Mouse (Mus musculus): ENCODE measurements at regions not wholly inside any gene's neighbourhood (a gene's known extent, or its start where the extent isn't known, plus 50 kb on each side); places are given as distances from the start of the nearest gene placed in this dataset.

GRCm38 (mm10) chr14:64511300-64511699, 407.2 kb downstream of the Prss52 start:
- no peak overlapping the region for H3K27ac ChIP-seq (ENCODE audit: insufficient read depth, low read length)
- H3K4me3 ChIP-seq (ENCODE audit: insufficient read depth, low read length), result no peak overlapping the region
- TF ChIP-seq POLR2A (IDR thresholded peaks at IDR 0.05; ENCODE audit: low read depth, low read length) (no peak), CTCF (IDR thresholded peaks at IDR 0.05; ENCODE audit: borderline replicate concordance, insufficient read depth, low read length) (no peak)
- no peaks in the 10 kb centered on the region for H3K4me1 ChIP-seq (ENCODE audit: control insufficient read depth, insufficient read depth, low read length)

- H3K27ac ChIP-seq (ENCODE audit: insufficient read depth, low read length), result no peak overlapping the region
- TF ChIP-seq POLR2A (IDR thresholded peaks at IDR 0.05; ENCODE audit: low read depth, low read length) (no peak), CTCF (IDR thresholded peaks at IDR 0.05; ENCODE audit: borderline replicate concordance, insufficient read depth, low read length) (no peak)
- no peak overlapping the region for H3K4me3 ChIP-seq (ENCODE audit: insufficient read depth, low read length)
- H3K4me1 ChIP-seq (ENCODE audit: control insufficient read depth, insufficient read depth, low read length), result no peaks in the 10 kb centered on the region
These were observed 408.6 kb downstream of the Prss52 start for GRCm38 (mm10) chr14:64512726-64513125.

GRCm38 (mm10) chr14:64517584-64518195, 413.6 kb downstream of the Prss52 start:
- no peaks in the 10 kb centered on the region for H3K4me1 ChIP-seq (ENCODE audit: control insufficient read depth, insufficient read depth, low read length)
- no peak for TF ChIP-seq CTCF (IDR thresholded peaks at IDR 0.05; ENCODE audit: borderline replicate concordance, insufficient read depth, low read length)
- no peak for TF ChIP-seq POLR2A (IDR thresholded peaks at IDR 0.05; ENCODE audit: low read depth, low read length)
- no peak overlapping the region for H3K4me3 ChIP-seq (ENCODE audit: insufficient read depth, low read length)
- H3K27ac ChIP-seq (ENCODE audit: insufficient read depth, low read length), result no peak overlapping the region

- H3K4me1 ChIP-seq (ENCODE audit: control insufficient read depth, insufficient read depth, low read length), result no peaks in the 10 kb centered on the region
- no peak for TF ChIP-seq POLR2A (IDR thresholded peaks at IDR 0.05; ENCODE audit: low read depth, low read length)
- TF ChIP-seq CTCF (IDR thresholded peaks at IDR 0.05; ENCODE audit: borderline replicate concordance, insufficient read depth, low read length), result no peak
- H3K4me3 ChIP-seq (ENCODE audit: insufficient read depth, low read length), result no peak overlapping the region
These were observed 420.6 kb downstream of the Prss52 start for GRCm38 (mm10) chr14:64524641-64525040.

GRCm38 (mm10) chr14:64525302-64526078, 421.4 kb downstream of the Prss52 start:
- H3K4me3 ChIP-seq (ENCODE audit: insufficient read depth, low read length), result no peak overlapping the region
- H3K27ac ChIP-seq (ENCODE audit: insufficient read depth, low read length), result no peak overlapping the region
- H3K4me1 ChIP-seq (ENCODE audit: control insufficient read depth, insufficient read depth, low read length), result no peaks in the 10 kb centered on the region
- no peak for TF ChIP-seq POLR2A (IDR thresholded peaks at IDR 0.05; ENCODE audit: low read depth, low read length)
- no peak for TF ChIP-seq CTCF (IDR thresholded peaks at IDR 0.05; ENCODE audit: borderline replicate concordance, insufficient read depth, low read length)

More at GRCm38 (mm10) chr14:64524641-64525040, 420.6 kb downstream of the Prss52 start:
- no peak overlapping the region for H3K27ac ChIP-seq (ENCODE audit: insufficient read depth, low read length)

- TF ChIP-seq POLR2A (IDR thresholded peaks at IDR 0.05; ENCODE audit: low read depth, low read length) (no peak), CTCF (IDR thresholded peaks at IDR 0.05; ENCODE audit: borderline replicate concordance, insufficient read depth, low read length) (no peak)
- no peak overlapping the region for H3K4me3 ChIP-seq (ENCODE audit: insufficient read depth, low read length)
- H3K27ac ChIP-seq (ENCODE audit: insufficient read depth, low read length), result no peak overlapping the region
- H3K4me1 ChIP-seq (ENCODE audit: control insufficient read depth, insufficient read depth, low read length), result no peaks in the 10 kb centered on the region
These were observed 426.5 kb downstream of the Prss52 start for GRCm38 (mm10) chr14:64530541-64530940.

- no peak overlapping the region for H3K27ac ChIP-seq (ENCODE audit: insufficient read depth, low read length)
- TF ChIP-seq CTCF (IDR thresholded peaks at IDR 0.05; ENCODE audit: borderline replicate concordance, insufficient read depth, low read length), result no peak
- no peak for TF ChIP-seq POLR2A (IDR thresholded peaks at IDR 0.05; ENCODE audit: low read depth, low read length)
These were observed 427.3 kb downstream of the Prss52 start for GRCm38 (mm10) chr14:64531221-64531949.

GRCm38 (mm10) chr14:64532351-64532750, 428.3 kb downstream of the Prss52 start:
- H3K27ac ChIP-seq (ENCODE audit: insufficient read depth, low read length), result no peak overlapping the region
- H3K4me1 ChIP-seq (ENCODE audit: control insufficient read depth, insufficient read depth, low read length), result no peaks in the 10 kb centered on the region
- H3K4me3 ChIP-seq (ENCODE audit: insufficient read depth, low read length), result no peak overlapping the region
- TF ChIP-seq CTCF (IDR thresholded peaks at IDR 0.05; ENCODE audit: borderline replicate concordance, insufficient read depth, low read length) (no peak), POLR2A (IDR thresholded peaks at IDR 0.05; ENCODE audit: low read depth, low read length) (no peak)

More at GRCm38 (mm10) chr14:64531221-64531949, 427.3 kb downstream of the Prss52 start:
- no peaks in the 10 kb centered on the region for H3K4me1 ChIP-seq (ENCODE audit: control insufficient read depth, insufficient read depth, low read length)
- no peak overlapping the region for H3K4me3 ChIP-seq (ENCODE audit: insufficient read depth, low read length)

- Histone ChIP-seq H3K4me1 (ENCODE audit: control insufficient read depth, insufficient read depth, low read length) (no peaks in the 10 kb centered on the region), H3K4me3 (ENCODE audit: insufficient read depth, low read length) (no peak overlapping the region), H3K27ac (ENCODE audit: insufficient read depth, low read length) (no peak overlapping the region)
- TF ChIP-seq POLR2A (IDR thresholded peaks at IDR 0.05; ENCODE audit: low read depth, low read length) (no peak), CTCF (IDR thresholded peaks at IDR 0.05; ENCODE audit: borderline replicate concordance, insufficient read depth, low read length) (no peak)
These were observed 429.6 kb downstream of the Prss52 start for GRCm38 (mm10) chr14:64533591-64534151.

Data from embryonic fibroblast, embryonic 13.5 days (primary cell).